Mouse (Mus musculus): Measurements from ENCODE around the gene Acpp. TPM values are rescaled to one million over a fixed set of nuclear protein-coding genes. Genes with fewer than 3 reads are reported as not detected.
A peak's percentile ranks its signal among the peaks of the same experiment; 100 is the strongest.

The Acpp gene
- polyA plus RNA-seq, 1 experiment from 2014 or later, result 0.56 TPM

DNA sequence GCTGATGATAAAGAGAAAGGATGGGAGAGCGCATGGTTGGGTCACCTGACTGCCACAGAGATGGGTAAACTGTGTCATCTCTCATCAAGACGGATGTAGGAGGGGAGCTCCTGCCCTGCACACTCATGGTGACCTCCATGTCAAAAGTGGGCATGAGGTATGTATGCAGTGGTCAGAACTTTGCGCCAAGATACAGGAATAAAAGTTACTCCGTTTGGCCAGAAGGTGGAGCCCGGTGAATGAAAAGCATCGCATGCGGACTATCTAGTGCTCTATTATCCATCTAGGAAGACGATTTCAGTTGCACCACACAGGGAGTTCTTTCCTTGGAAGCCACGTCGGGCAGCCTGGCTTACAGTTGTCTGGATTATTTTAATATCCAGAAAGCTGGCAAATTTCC lies 22.0 kb downstream of the Acpp start:
- Histone ChIP-seq H3K4me2 (ENCODE audit: low read depth, low read length) (no peak overlapping the region), H3K9me3 (ENCODE audit: control insufficient read depth, low read length) (no peaks in the 10 kb centered on the region), H3K4me1 (ENCODE audit: control insufficient read depth, insufficient read depth, low read length) (no peaks in the 10 kb centered on the region), H3K36me3 (ENCODE audit: control insufficient read depth, insufficient read depth, low read length) (no peaks in the 10 kb centered on the region), H3K27ac (ENCODE audit: low read depth, low read length) (no peak overlapping the region), H3K4me3 (ENCODE audit: low read depth, low read length) (no peak overlapping the region), H3K27me3 (ENCODE audit: control insufficient read depth, insufficient read depth, low read length) (no peaks in the 10 kb centered on the region), H3K9ac (replicated peaks; ENCODE audit: low read depth, low read length) (no peak overlapping the region)
- peak; percentile 49; the same call in 1 of the 2 replicates for ATAC-seq (ENCODE audit: low read depth)
- WGBS, result 11% methylated on average over 10 of the region's 10 CpGs

DNA sequence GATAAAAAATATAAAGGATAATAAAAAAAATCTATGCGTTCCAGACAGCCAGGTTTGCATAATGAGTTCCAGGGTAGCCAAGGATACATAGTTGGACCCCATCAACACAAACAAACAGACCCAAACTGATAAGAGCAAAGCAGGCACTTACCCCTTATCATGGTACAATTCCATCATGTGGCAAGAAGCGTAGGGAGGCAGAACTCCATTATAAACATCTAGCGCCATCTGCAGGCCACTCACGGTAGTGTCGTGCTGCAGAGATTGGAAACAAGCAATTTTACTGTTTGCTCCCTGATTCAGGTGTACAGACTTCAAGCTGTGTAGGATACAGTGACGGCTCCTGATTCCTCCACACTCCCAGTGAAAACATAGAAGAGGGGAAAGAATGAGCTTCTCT lies 30.8 kb downstream of the Acpp start:
- no peak for ATAC-seq (ENCODE audit: low read depth)
- whole genome bisulfite sequencing, result 11% methylated on average over 6 of the region's 6 CpGs
- no peak overlapping the region for H3K4me2 ChIP-seq (ENCODE audit: low read depth, low read length)
- H3K9ac ChIP-seq (replicated peaks; ENCODE audit: low read depth, low read length), result no peak overlapping the region
- no peak overlapping the region for H3K27ac ChIP-seq (ENCODE audit: low read depth, low read length)
- H3K4me3 ChIP-seq (ENCODE audit: low read depth, low read length), result no peak overlapping the region
- no peaks in the 10 kb centered on the region for H3K9me3 ChIP-seq (ENCODE audit: control insufficient read depth, low read length)
- no peaks in the 10 kb centered on the region for H3K4me1 ChIP-seq (ENCODE audit: control insufficient read depth, insufficient read depth, low read length)
- H3K27me3 ChIP-seq (ENCODE audit: control insufficient read depth, insufficient read depth, low read length), result no peaks in the 10 kb centered on the region
- no peaks in the 10 kb centered on the region for H3K36me3 ChIP-seq (ENCODE audit: control insufficient read depth, insufficient read depth, low read length)

DNA sequence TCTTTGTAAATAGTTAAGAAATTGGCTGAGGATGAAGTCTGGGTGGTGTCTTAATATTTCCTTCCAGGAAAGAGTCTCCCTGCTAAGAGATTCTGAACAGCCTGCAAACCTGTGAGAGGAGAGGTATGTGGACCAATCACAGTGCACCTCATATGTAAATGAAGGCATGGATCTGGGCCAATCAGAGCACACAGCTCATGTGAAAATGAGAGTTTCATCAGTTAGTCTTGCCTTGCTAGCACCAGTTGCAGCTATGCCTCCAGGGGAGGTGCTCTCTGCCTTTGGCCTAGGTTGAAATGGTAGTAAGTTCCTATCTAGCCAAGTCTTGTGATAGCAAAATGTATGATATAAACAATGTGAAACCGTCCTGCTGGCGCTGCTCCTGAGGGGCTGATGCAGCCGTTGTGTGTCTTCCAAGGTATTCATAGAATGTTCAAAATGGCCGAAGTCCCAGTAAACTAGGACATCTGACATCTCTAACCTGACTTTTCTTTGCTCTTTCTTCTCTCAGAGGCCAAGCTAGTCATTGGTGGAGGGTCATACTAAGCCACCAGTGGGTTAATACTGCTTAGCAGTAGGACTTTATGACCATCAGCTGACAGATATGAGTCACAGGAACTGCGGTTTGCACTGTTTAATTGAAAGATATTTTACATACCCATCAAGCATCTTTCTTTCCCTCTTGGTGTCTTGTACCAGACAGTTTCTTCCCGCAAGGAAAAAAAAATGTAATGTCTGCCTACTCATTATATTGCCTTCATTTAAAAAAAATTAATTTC lies 32.0 kb downstream of the Acpp start:
- ATAC-seq (ENCODE audit: low read depth), result no peak
- no peak overlapping the region for H3K9ac ChIP-seq (replicated peaks; ENCODE audit: low read depth, low read length)

DNA sequence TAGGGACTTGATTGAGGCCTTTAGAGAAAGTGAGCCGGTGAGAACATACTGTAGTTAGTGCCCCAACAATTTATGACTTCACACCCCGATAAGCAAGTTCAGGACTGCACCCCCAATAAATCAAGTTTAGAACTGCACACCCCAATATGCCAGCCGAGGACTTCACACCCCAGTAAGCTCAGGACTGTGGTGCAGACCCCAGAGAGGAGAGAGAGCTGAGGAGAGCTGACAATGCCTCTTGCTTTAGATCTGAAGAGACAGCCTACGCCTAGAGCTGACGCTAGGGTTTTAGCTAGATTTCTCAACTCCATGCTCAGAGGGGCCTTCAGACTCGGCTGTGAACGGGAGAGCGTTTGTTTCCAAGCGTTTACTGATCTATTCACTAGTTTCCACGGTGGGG lies 32.7 kb downstream of the Acpp start:
- ATAC-seq (ENCODE audit: low read depth), result no peak
- 76% methylated on average over 10 of the region's 10 CpGs for WGBS

More for the DNA sequence above, 32.0 kb downstream of the Acpp start:
- H3K27me3 ChIP-seq (ENCODE audit: control insufficient read depth, insufficient read depth, low read length), result no peaks in the 10 kb centered on the region
- H3K36me3 ChIP-seq (ENCODE audit: control insufficient read depth, insufficient read depth, low read length), result no peaks in the 10 kb centered on the region
- H3K9me3 ChIP-seq (ENCODE audit: control insufficient read depth, low read length), result no peaks in the 10 kb centered on the region
- no peak overlapping the region for H3K4me2 ChIP-seq (ENCODE audit: low read depth, low read length)
- WGBS, result 94% methylated on average over 6 of the region's 6 CpGs
- no peaks in the 10 kb centered on the region for H3K4me1 ChIP-seq (ENCODE audit: control insufficient read depth, insufficient read depth, low read length)
- H3K4me3 ChIP-seq (ENCODE audit: low read depth, low read length), result no peak overlapping the region
- H3K27ac ChIP-seq (ENCODE audit: low read depth, low read length), result no peak overlapping the region

DNA sequence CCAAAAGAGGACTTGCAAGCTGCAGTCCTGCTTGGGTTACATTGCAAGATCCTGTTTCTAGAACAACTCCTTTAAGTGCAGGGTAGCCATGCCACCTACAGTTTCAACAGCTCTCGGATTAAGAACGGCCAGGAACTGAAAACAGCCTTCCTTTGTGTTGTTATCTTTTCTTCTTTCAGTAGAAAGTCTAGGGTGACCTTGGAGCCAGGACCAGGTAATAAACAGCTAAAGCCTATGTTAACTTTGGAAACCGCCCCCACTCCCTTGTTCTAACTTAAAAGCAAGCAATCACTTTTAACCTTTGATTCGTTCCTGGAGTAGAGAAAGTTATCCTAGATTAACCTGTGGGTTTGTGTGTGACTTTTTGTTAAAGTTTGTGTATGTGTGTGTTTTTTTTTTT lies 33.2 kb downstream of the Acpp start:
- WGBS, result 80% methylated on average over 4 of the region's 4 CpGs
- H3K27me3 ChIP-seq (ENCODE audit: control insufficient read depth, insufficient read depth, low read length), result no peaks in the 10 kb centered on the region
- no peak for ATAC-seq (ENCODE audit: low read depth)

More for the DNA sequence above, 32.7 kb downstream of the Acpp start:
- H3K4me1 ChIP-seq (ENCODE audit: control insufficient read depth, insufficient read depth, low read length), result no peaks in the 10 kb centered on the region
- H3K4me2 ChIP-seq (ENCODE audit: low read depth, low read length), result no peak overlapping the region
- no peaks in the 10 kb centered on the region for H3K9me3 ChIP-seq (ENCODE audit: control insufficient read depth, low read length)
- no peak overlapping the region for H3K4me3 ChIP-seq (ENCODE audit: low read depth, low read length)
- H3K27ac ChIP-seq (ENCODE audit: low read depth, low read length), result no peak overlapping the region
- H3K9ac ChIP-seq (replicated peaks; ENCODE audit: low read depth, low read length), result no peak overlapping the region
- H3K36me3 ChIP-seq (ENCODE audit: control insufficient read depth, insufficient read depth, low read length), result no peaks in the 10 kb centered on the region
- H3K27me3 ChIP-seq (ENCODE audit: control insufficient read depth, insufficient read depth, low read length), result no peaks in the 10 kb centered on the region

DNA sequence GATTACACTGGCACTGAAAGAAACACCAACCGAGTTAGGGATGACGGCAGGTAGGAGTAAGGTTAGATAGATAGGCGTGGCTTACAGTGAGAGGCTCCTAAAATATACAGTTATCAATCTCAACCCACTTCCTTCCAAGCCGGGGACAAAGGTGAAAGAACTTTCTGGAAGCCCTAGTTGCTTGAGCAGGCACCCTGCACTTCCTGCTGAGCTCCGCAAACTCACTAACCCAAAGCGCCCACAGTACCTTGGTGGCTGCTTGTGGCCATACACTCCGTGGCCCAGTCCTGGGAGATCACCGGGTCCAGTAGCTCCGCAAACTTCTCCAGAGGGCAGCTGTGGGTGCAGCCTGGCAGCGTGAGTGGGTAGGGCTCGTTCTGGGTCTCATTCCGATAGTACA lies 37.0 kb downstream of the Acpp start:
- ATAC-seq (ENCODE audit: low read depth), result no peak
- no peaks in the 10 kb centered on the region for H3K4me1 ChIP-seq (ENCODE audit: control insufficient read depth, insufficient read depth, low read length)
- H3K4me3 ChIP-seq (ENCODE audit: low read depth, low read length), result no peak overlapping the region
- no peak overlapping the region for H3K27ac ChIP-seq (ENCODE audit: low read depth, low read length)
- H3K9me3 ChIP-seq (ENCODE audit: control insufficient read depth, low read length), result no peaks in the 10 kb centered on the region
- no peak overlapping the region for H3K4me2 ChIP-seq (ENCODE audit: low read depth, low read length)
- no peaks in the 10 kb centered on the region for H3K27me3 ChIP-seq (ENCODE audit: control insufficient read depth, insufficient read depth, low read length)
- WGBS, result 86% methylated on average over 12 of the region's 12 CpGs
- no peaks in the 10 kb centered on the region for H3K36me3 ChIP-seq (ENCODE audit: control insufficient read depth, insufficient read depth, low read length)
- no peak overlapping the region for H3K9ac ChIP-seq (replicated peaks; ENCODE audit: low read depth, low read length)

More for the DNA sequence above, 33.2 kb downstream of the Acpp start:
- H3K4me3 ChIP-seq (ENCODE audit: low read depth, low read length), result no peak overlapping the region
- no peaks in the 10 kb centered on the region for H3K9me3 ChIP-seq (ENCODE audit: control insufficient read depth, low read length)
- H3K9ac ChIP-seq (replicated peaks; ENCODE audit: low read depth, low read length), result no peak overlapping the region
- no peak overlapping the region for H3K4me2 ChIP-seq (ENCODE audit: low read depth, low read length)
- H3K27ac ChIP-seq (ENCODE audit: low read depth, low read length), result no peak overlapping the region
- H3K36me3 ChIP-seq (ENCODE audit: control insufficient read depth, insufficient read depth, low read length), result no peaks in the 10 kb centered on the region
- no peaks in the 10 kb centered on the region for H3K4me1 ChIP-seq (ENCODE audit: control insufficient read depth, insufficient read depth, low read length)

DNA sequence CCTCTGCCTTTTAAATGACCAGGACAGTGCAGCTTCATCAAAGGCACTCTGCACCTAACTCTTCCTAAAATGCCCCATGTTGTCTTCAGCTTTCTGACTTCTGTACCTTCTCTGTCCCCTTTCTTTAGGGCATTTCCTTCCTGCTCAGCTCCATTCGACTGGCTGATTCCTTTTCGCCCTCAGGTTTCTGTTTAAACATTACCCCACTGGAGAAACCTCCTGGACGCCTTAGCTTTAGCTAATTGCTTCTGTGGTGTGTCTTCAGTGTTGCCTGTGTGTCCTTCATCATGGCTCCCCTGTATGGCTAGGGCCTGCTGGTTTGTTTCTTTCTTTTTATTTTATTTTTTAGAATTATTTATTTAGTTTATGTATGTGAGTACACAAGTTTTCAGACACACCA lies 40.5 kb downstream of the Acpp start:
- H3K4me3 ChIP-seq (ENCODE audit: low read depth, low read length), result no peak overlapping the region
- no peak for ATAC-seq (ENCODE audit: low read depth)
- H3K36me3 ChIP-seq (ENCODE audit: control insufficient read depth, insufficient read depth, low read length), result no peaks in the 10 kb centered on the region
- 83% methylated on average over 3 of the region's 3 CpGs for WGBS
- H3K4me2 ChIP-seq (ENCODE audit: low read depth, low read length), result no peak overlapping the region
- H3K27ac ChIP-seq (ENCODE audit: low read depth, low read length), result no peak overlapping the region
- H3K9ac ChIP-seq (replicated peaks; ENCODE audit: low read depth, low read length), result no peak overlapping the region
- H3K27me3 ChIP-seq (ENCODE audit: control insufficient read depth, insufficient read depth, low read length), result no peaks in the 10 kb centered on the region
- H3K4me1 ChIP-seq (ENCODE audit: control insufficient read depth, insufficient read depth, low read length), result no peaks in the 10 kb centered on the region
- H3K9me3 ChIP-seq (ENCODE audit: control insufficient read depth, low read length), result no peaks in the 10 kb centered on the region

DNA sequence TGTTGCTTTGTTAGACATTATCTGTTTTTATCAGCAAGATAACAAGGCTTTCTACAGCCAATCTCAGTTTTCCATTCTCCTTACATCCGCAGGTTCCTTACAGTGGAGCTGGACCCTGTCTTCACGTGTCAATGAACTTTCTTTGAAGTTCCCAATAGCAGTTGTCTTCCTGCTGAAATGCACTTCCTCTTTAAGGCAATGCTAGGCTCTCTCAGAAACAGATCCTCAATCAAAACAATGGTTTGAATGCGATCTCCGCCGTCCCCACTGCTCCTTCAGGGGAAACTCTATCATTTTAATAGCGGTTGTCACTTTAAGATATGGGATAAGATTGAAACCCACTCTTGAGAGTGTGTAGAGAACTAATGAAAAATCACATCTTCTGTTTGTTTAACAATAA lies 52.6 kb downstream of the Acpp start:
- H3K4me1 ChIP-seq (ENCODE audit: control insufficient read depth, insufficient read depth, low read length), result no peaks in the 10 kb centered on the region
- no peaks in the 10 kb centered on the region for H3K36me3 ChIP-seq (ENCODE audit: control insufficient read depth, insufficient read depth, low read length)
- 59% methylated on average over 6 of the region's 6 CpGs for WGBS
- H3K27me3 ChIP-seq (ENCODE audit: control insufficient read depth, insufficient read depth, low read length), result no peaks in the 10 kb centered on the region
- no peak overlapping the region for H3K27ac ChIP-seq (ENCODE audit: low read depth, low read length)
- no peak for ATAC-seq (ENCODE audit: low read depth)
- H3K4me3 ChIP-seq (ENCODE audit: low read depth, low read length), result no peak overlapping the region
- H3K9ac ChIP-seq (replicated peaks; ENCODE audit: low read depth, low read length), result no peak overlapping the region
- H3K4me2 ChIP-seq (ENCODE audit: low read depth, low read length), result no peak overlapping the region
- H3K9me3 ChIP-seq (ENCODE audit: control insufficient read depth, low read length), result no peaks in the 10 kb centered on the region

DNA sequence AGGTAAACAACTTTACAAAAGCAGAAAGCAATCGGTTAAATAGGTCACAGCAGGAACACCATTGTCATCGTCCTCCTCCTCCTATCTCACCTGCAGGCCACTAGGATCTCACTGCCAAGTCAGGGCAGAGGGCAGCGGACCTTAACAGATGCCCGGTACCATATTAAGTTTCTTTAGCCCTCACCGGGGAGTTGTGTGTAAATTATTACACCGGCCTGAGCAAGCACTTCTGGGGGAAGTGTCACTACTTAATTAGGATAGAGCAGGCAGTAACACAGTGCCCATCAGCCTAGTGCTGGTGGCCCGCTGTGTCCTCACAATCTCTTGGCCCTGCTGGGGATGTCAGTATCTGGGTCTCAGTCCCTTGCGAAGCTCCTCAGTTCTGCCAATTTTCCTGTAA lies 55.0 kb downstream of the Acpp start:
- no peaks in the 10 kb centered on the region for H3K4me1 ChIP-seq (ENCODE audit: control insufficient read depth, insufficient read depth, low read length)
- no peak for ATAC-seq (ENCODE audit: low read depth)
- no peak overlapping the region for H3K9ac ChIP-seq (replicated peaks; ENCODE audit: low read depth, low read length)
- no peaks in the 10 kb centered on the region for H3K36me3 ChIP-seq (ENCODE audit: control insufficient read depth, insufficient read depth, low read length)
- no peak overlapping the region for H3K4me2 ChIP-seq (ENCODE audit: low read depth, low read length)
- no peak overlapping the region for H3K4me3 ChIP-seq (ENCODE audit: low read depth, low read length)
- no peaks in the 10 kb centered on the region for H3K9me3 ChIP-seq (ENCODE audit: control insufficient read depth, low read length)
- no peak overlapping the region for H3K27ac ChIP-seq (ENCODE audit: low read depth, low read length)
- 22% methylated on average over 8 of the region's 8 CpGs for WGBS
- H3K27me3 ChIP-seq (ENCODE audit: control insufficient read depth, insufficient read depth, low read length), result no peaks in the 10 kb centered on the region

All from neural tube, embryonic 14.5 days (tissue).